Mouse (Mus musculus): ENCODE measurements around the gene Gm21190.
"Not testable (repeated sequence)": the region's sequence is repeated elsewhere in the genome, so short reads cannot be mapped to it uniquely, and the experiment has no call there.

Gm21190 gene

GRCm38 (mm10) chr5:15529122-15529521 is at the start of gene Gm21190:
TSS of gene Gm21190 (minus strand) at chr5:15529222.
- DNase-seq (ENCODE audit: low read depth, low spot score): not testable (repeated sequence)

- DNase-seq (ENCODE audit: low read depth, low spot score): not testable (repeated sequence)
Measured at GRCm38 (mm10) chr5:15577033-15577432, 48.0 kb upstream of the Gm21190 start, which contains the start of gene Gm21083. TSS of gene Gm21083 (plus strand) at chr5:15577333.

- not testable (repeated sequence) for DNase-seq (ENCODE audit: low read depth, low spot score)
Measured at GRCm38 (mm10) chr5:15573735-15574134, 44.7 kb upstream of the Gm21190 start.

GRCm38 (mm10) chr5:15561425-15562264 is 32.6 kb upstream of the Gm21190 start:
- DNase-seq (ENCODE audit: low read depth, low spot score): peak; percentile 1

GRCm38 (mm10) chr5:15558654-15559053 is 29.6 kb upstream of the Gm21190 start:
- not testable (repeated sequence) for DNase-seq (ENCODE audit: low read depth, low spot score)

- DNase-seq (ENCODE audit: low read depth, low spot score): not testable (repeated sequence)
Measured at GRCm38 (mm10) chr5:15549606-15550005, 20.6 kb upstream of the Gm21190 start.

- DNase-seq (ENCODE audit: low read depth, low spot score): peak; percentile 7
Measured at GRCm38 (mm10) chr5:15549134-15549533, 20.1 kb upstream of the Gm21190 start.

GRCm38 (mm10) chr5:15548642-15549041 is 19.6 kb upstream of the Gm21190 start:
- DNase-seq (ENCODE audit: low read depth, low spot score): not testable (repeated sequence)

GRCm38 (mm10) chr5:15522470-15522869 is 6.6 kb downstream of the Gm21190 start:
- DNase-seq (ENCODE audit: low read depth, low spot score): not testable (repeated sequence)

- not testable (repeated sequence) for DNase-seq (ENCODE audit: low read depth, low spot score)
Measured at GRCm38 (mm10) chr5:15522028-15522427, 7.0 kb downstream of the Gm21190 start.

GRCm38 (mm10) chr5:15520418-15520817 is 8.6 kb downstream of the Gm21190 start:
- not testable (repeated sequence) for DNase-seq (ENCODE audit: low read depth, low spot score)

- not testable (repeated sequence) for DNase-seq (ENCODE audit: low read depth, low spot score)
Measured at GRCm38 (mm10) chr5:15517150-15517549, 11.9 kb downstream of the Gm21190 start.

GRCm38 (mm10) chr5:15512236-15512635 is 16.8 kb downstream of the Gm21190 start:
- not testable (repeated sequence) for DNase-seq (ENCODE audit: low read depth, low spot score)

GRCm38 (mm10) chr5:15509911-15510310 is 19.1 kb downstream of the Gm21190 start:
- not testable (repeated sequence) for DNase-seq (ENCODE audit: low read depth, low spot score)

- not testable (repeated sequence) for DNase-seq (ENCODE audit: low read depth, low spot score)
Measured at GRCm38 (mm10) chr5:15508460-15509451, 20.3 kb downstream of the Gm21190 start.

GRCm38 (mm10) chr5:15507757-15508459 is 21.1 kb downstream of the Gm21190 start:
- not testable (repeated sequence) for DNase-seq (ENCODE audit: low read depth, low spot score)

- no peak for DNase-seq (ENCODE audit: low read depth, low spot score)
Measured at GRCm38 (mm10) chr5:15507309-15507619, 21.8 kb downstream of the Gm21190 start.

- DNase-seq (ENCODE audit: low read depth, low spot score): peak; percentile 25
Measured at GRCm38 (mm10) chr5:15506575-15507308, 22.3 kb downstream of the Gm21190 start.

- DNase-seq (ENCODE audit: low read depth, low spot score): not testable (repeated sequence)
Measured at GRCm38 (mm10) chr5:15498774-15499400, 30.1 kb downstream of the Gm21190 start.

GRCm38 (mm10) chr5:15498350-15498749 is 30.7 kb downstream of the Gm21190 start:
- not testable (repeated sequence) for DNase-seq (ENCODE audit: low read depth, low spot score)

Measured in CD4-positive, CD25-positive, alpha-beta regulatory T cell, adult 2 months (primary cell).